Mouse (Mus musculus): ENCODE measurements around the gene Dlg2.

GRCm38 (mm10) chr7:92420474-92420873 is 1944.0 kb downstream of the Dlg2 start:
- TF ChIP-seq CTCF (IDR thresholded peaks at IDR 0.05; ENCODE audit: low read depth, low read length) (no peak), TAL1 (conservative IDR thresholded peaks at IDR 0.05; ENCODE audit: low read depth, low read length) (no peak), GATA1 (IDR thresholded peaks at IDR 0.05; ENCODE audit: borderline replicate concordance, low read length) (no peak)

Measured in G1E (cell line).